Mouse (Mus musculus) cerebellum, adult 9-10 months (tissue): ENCODE data around the gene Golga3.

Experiments
- DNase-seq: peaks from one replicate; pipeline ENCODE4 v3.0.0; 2022

The Golga3 gene

GRCm38 (mm10) chr5:110232346-110232745, 55.8 kb downstream of the Golga3 start:
- no peak for DNase-seq

GRCm38 (mm10) chr5:110244091-110244490, 67.6 kb downstream of the Golga3 start:
- no peak for DNase-seq

- DNase-seq, result no peak
Observed at GRCm38 (mm10) chr5:110266941-110267340, 90.4 kb downstream of the Golga3 start.

- peak; percentile 88 for DNase-seq
Observed at GRCm38 (mm10) chr5:110269141-110270101, 92.9 kb downstream of the Golga3 start, which contains the start of gene Pgam5. Gene Pgam5, minus strand, starts transcription at chr5:110269913.

GRCm38 (mm10) chr5:110270242-110270641, 93.7 kb downstream of the Golga3 start:
- no peak for DNase-seq

- DNase-seq, result no peak
Observed at GRCm38 (mm10) chr5:110274147-110274546, 97.6 kb downstream of the Golga3 start.

GRCm38 (mm10) chr5:110274846-110275245, 98.3 kb downstream of the Golga3 start:
- no peak for DNase-seq
